In the genomic region with DNA sequence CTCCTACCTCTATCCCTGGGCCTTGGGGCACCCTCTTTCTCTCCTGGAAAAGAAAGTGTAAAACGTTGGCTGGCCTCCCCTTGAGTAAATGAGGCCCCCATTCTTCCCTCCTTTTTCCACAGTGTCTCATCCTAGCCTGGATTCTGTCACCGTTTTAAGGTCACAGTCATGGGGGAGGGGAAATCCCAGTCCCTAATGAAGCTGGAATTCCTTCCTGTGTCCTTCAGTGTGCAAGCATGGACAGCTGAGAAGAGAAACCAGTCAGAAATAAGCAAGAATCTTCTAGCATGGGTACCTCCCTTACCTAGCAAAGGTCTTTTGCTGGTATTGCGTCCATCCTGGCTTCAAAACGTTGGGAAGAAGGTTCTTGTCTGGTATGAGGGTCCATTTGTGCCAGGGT, we compare ENCODE assay signal across 26 mouse cellular contexts. TPM values are rescaled to one million over a fixed set of nuclear protein-coding genes. Genes with fewer than 3 reads are reported as not detected.
DNase-seq lines count a peak whose midpoint lies in the region; ATAC-seq and TF ChIP-seq lines count a peak whose summit lies in the region.
"Had no signal": no experiment of that assay in that cellular context is flagged by ENCODE, and none has a peak within 500 bp of the region (broad histone marks: within the 10 kb centered on the region; RNA-seq: fewer than 3 reads in every experiment).

No protein-coding gene starts in this region.

- no peak for TF ChIP-seq POLR2A in kidney, adult 2 months (IDR thresholded peaks at IDR 0.05; ENCODE audit: low read depth, low read length)

- H3K4me3 ChIP-seq in erythroblast, embryonic 14.5 days (replicated peaks) = peak overlapping the region; percentile 7
- H3K4me3 ChIP-seq in kidney, adult 2 months (ENCODE audit: insufficient read depth, low read depth, low read length) = peak overlapping the region; percentile 53
- peak overlapping the region; percentile 84 for H3K4me3 ChIP-seq in brown adipose tissue, adult 24 weeks (ENCODE audit: insufficient read depth, low read depth, low read length)
- peak overlapping the region; percentile 38 to 52 for H3K4me3 ChIP-seq in liver, embryonic 14.5 days (ENCODE audit: insufficient read depth in 1 of 2, low read depth in 2 of 2, low read length in 2 of 2)
- no peak overlapping the region for H3K4me3 ChIP-seq in midbrain, embryonic 10.5 days
- H3K4me3 ChIP-seq: embryonic facial prominence, embryonic 13.5 days; forebrain, embryonic 10.5 days; hindbrain, embryonic 13.5 days had no signal

- TF ChIP-seq CTCF in kidney, adult 2 months (conservative IDR thresholded peaks at IDR 0.05; ENCODE audit: insufficient read depth, insufficient read length, low read depth, low read length) = no peak
- no peak for TF ChIP-seq CTCF in liver, embryonic 14.5 days (IDR thresholded peaks at IDR 0.05; ENCODE audit: low read depth)

- H3K27me3 ChIP-seq in erythroblast, embryonic 14.5 days (ENCODE audit: control insufficient read depth) = no peaks in the 10 kb centered on the region
- H3K27me3 ChIP-seq in kidney, adult 2 months (replicated peaks; ENCODE audit: control insufficient read depth, insufficient read depth, low read length) = no peaks in the 10 kb centered on the region
- H3K27me3 ChIP-seq in liver, embryonic 14.5 days (ENCODE audit: control insufficient read depth, insufficient read depth, low read length) = no peaks in the 10 kb centered on the region
- no peaks in the 10 kb centered on the region for H3K27me3 ChIP-seq in midbrain, embryonic 10.5 days (ENCODE audit: low read depth, poor library complexity, severe bottlenecking)
- H3K27me3 ChIP-seq: embryonic facial prominence, embryonic 13.5 days; hindbrain, embryonic 13.5 days had no signal

- H3K4me1 ChIP-seq in erythroblast, embryonic 14.5 days (ENCODE audit: control insufficient read depth) = no peaks in the 10 kb centered on the region; the same call in none of the 2 replicates
- H3K4me1 ChIP-seq in kidney, adult 2 months (ENCODE audit: control insufficient read depth, insufficient read depth, low read length) = peaks cover 4% of the 10 kb centered on the region
- H3K4me1 ChIP-seq in brown adipose tissue, adult 24 weeks (ENCODE audit: control insufficient read depth, insufficient read depth, insufficient read length, low read length) = peaks cover 12% of the 10 kb centered on the region
- peaks cover 0 to 7% of the 10 kb centered on the region in 2 experiments; a peak in 2 of 4 replicates for H3K4me1 ChIP-seq in liver, embryonic 14.5 days (replicated peaks; ENCODE audit: control insufficient read depth in 2 of 2, insufficient read depth in 2 of 2, low read length in 1 of 2)
- H3K4me1 ChIP-seq in midbrain, embryonic 10.5 days = peaks cover 5% of the 10 kb centered on the region
- H3K4me1 ChIP-seq: embryonic facial prominence, embryonic 13.5 days; forebrain, embryonic 10.5 days; hindbrain, embryonic 13.5 days had no signal

- DNase-seq in kidney, adult 2 months = no peak
- no peak for DNase-seq in kidney, postnatal 4 days
- no peak for DNase-seq in liver, embryonic 14.5 days (ENCODE audit: low read depth in 3 of 3, low spot score in 3 of 3)
- no peak for DNase-seq in midbrain, embryonic 10.5 days (ENCODE audit: low spot score)
- no peak for DNase-seq in frontal cortex, adult 2 months (ENCODE audit: extremely low spot score in 1 of 2, low spot score in 1 of 2)
- DNase-seq: adrenal gland, postnatal 10 days; B cell, adult 2 months; cerebellum, adult 11-12 months; cerebellum, adult 9-10 months; cerebellum, postnatal 25 days; gastrocnemius, postnatal 10 days; heart, postnatal 14 days had no signal

- H3K9ac ChIP-seq in liver, embryonic 14.5 days (replicated peaks) = peak overlapping the region; percentile 20; the same call in 1 of the 2 replicates
- H3K9ac ChIP-seq: embryonic facial prominence, embryonic 13.5 days; hindbrain, embryonic 13.5 days had no signal

- H3K4me2 ChIP-seq in liver, embryonic 14.5 days (ENCODE audit: low read depth) = peak overlapping the region; percentile 48
- H3K4me2 ChIP-seq: embryonic facial prominence, embryonic 13.5 days; hindbrain, embryonic 13.5 days had no signal

- WGBS in kidney, adult 2 months = 56% methylated on average over 4 of the region's 4 CpGs
- 33% methylated on average over 4 of the region's 4 CpGs for WGBS in liver, embryonic 14.5 days (ENCODE audit: insufficient replicate concordance)
- 76% methylated on average over 4 of the region's 4 CpGs for WGBS in midbrain, embryonic 10.5 days

- H3K9me3 ChIP-seq in erythroblast, embryonic 14.5 days (ENCODE audit: control insufficient read depth, low read length) = no peaks in the 10 kb centered on the region; the same call in 1 of the 2 replicates
- no peaks in the 10 kb centered on the region for H3K9me3 ChIP-seq in liver, embryonic 14.5 days (ENCODE audit: control insufficient read depth, low read length)
- H3K9me3 ChIP-seq in midbrain, embryonic 10.5 days (replicated peaks) = no peaks in the 10 kb centered on the region
- H3K9me3 ChIP-seq: embryonic facial prominence, embryonic 13.5 days; forebrain, embryonic 10.5 days; hindbrain, embryonic 13.5 days had no signal

- H3K36me3 ChIP-seq in erythroblast, embryonic 14.5 days (ENCODE audit: control insufficient read depth) = peaks cover 2% of the 10 kb centered on the region; the same call in 1 of the 2 replicates
- H3K36me3 ChIP-seq in kidney, adult 2 months (ENCODE audit: control insufficient read depth, insufficient read depth, low read length) = no peaks in the 10 kb centered on the region
- H3K36me3 ChIP-seq in liver, embryonic 14.5 days (replicated peaks; ENCODE audit: control insufficient read depth, insufficient read depth, low read depth) = no peaks in the 10 kb centered on the region
- no peaks in the 10 kb centered on the region for H3K36me3 ChIP-seq in midbrain, embryonic 10.5 days
- H3K36me3 ChIP-seq: embryonic facial prominence, embryonic 13.5 days; forebrain, embryonic 10.5 days; G1E; hindbrain, embryonic 13.5 days had no signal

- TF ChIP-seq EP300 in liver, embryonic 14.5 days (IDR thresholded peaks at IDR 0.05; ENCODE audit: low read depth) = no peak

- peak overlapping the region; percentile 74 for H3K27ac ChIP-seq in kidney, adult 2 months (ENCODE audit: insufficient read depth, low read depth, low read length)
- peak overlapping the region; percentile 97 for H3K27ac ChIP-seq in brown adipose tissue, adult 24 weeks (replicated peaks; ENCODE audit: low read depth, low read length)
- no peak overlapping the region for H3K27ac ChIP-seq in liver, embryonic 14.5 days
- H3K27ac ChIP-seq in midbrain, embryonic 10.5 days (replicated peaks) = no peak overlapping the region
- H3K27ac ChIP-seq: embryonic facial prominence, embryonic 13.5 days; forebrain, embryonic 10.5 days; hindbrain, embryonic 13.5 days; hindbrain, postnatal 0 days had no signal

- no peak for ATAC-seq in erythroblast, adult 5-6 weeks (replicated peaks; ENCODE audit: low FRiP score, poor library complexity, severe bottlenecking)
- ATAC-seq in liver, embryonic 14.5 days (ENCODE audit: insufficient read depth) = no peak
- ATAC-seq: CD4-positive, CD25-positive, alpha-beta regulatory T cell, adult 4 months; forebrain, embryonic 14.5 days; hindbrain, postnatal 0 days had no signal

RNA-seq across cellular contexts. Expression of gene Rtp3, which starts 1.2 kb away (rescaled TPM):
- polyA plus RNA-seq in erythroblast, embryonic 14.5 days (2012) = 0.02 TPM in 1 of 2 replicates, not detected in the other
- not detected in 2 replicates for total RNA-seq in erythroblast, adult 5-6 weeks (2015; ENCODE audit: low replicate concordance)
- total RNA-seq in erythroblast, adult 5-6 weeks (2017; ENCODE audit: low replicate concordance) = not detected in 2 replicates
- polyA plus RNA-seq in kidney, adult 2 months (2012; rRNA removed) = 9.8 and 11.4 TPM in 2 replicates
- 2.2 and 3.3 TPM in 2 replicates for polyA plus RNA-seq in brown adipose tissue, adult 24 weeks (2012; ENCODE audit: insufficient read depth, insufficient read length, missing spikeins)
- 26.0 and 34.3 TPM in 2 replicates for polyA plus RNA-seq in liver, embryonic 14.5 days (2012; rRNA removed)
- polyA plus RNA-seq in liver, embryonic 14.5 days (2014; fragmentation: Nextera tagmentation; extraction: Ambion mirVana) = 15.6 and 21.7 TPM in 2 replicates
- 0.09 TPM in 1 of 2 replicates, not detected in the other for polyA plus RNA-seq in midbrain, embryonic 10.5 days (2016; fragmentation: Nextera tagmentation; extraction: Ambion mirVana)
- 0.50 and 0.71 TPM in 2 replicates for polyA plus RNA-seq in frontal cortex, adult 2 months (2012; rRNA removed)
- total RNA-seq: hematopoietic stem cell, adult 5-6 weeks had no signal
- polyA plus RNA-seq: CD4-positive, CD25-positive, alpha-beta regulatory T cell, adult 4 months; forebrain, embryonic 10.5 days; forebrain, embryonic 14.5 days; G1E; heart, embryonic 14.5 days; hindbrain, embryonic 13.5 days; hindbrain, postnatal 0 days had no signal

RNA-seq across cellular contexts. Expression of gene Ltf, which starts 29.9 kb away (rescaled TPM):
- not detected in 2 replicates for polyA plus RNA-seq in erythroblast, embryonic 14.5 days (2012)
- total RNA-seq in erythroblast, adult 5-6 weeks (2015; ENCODE audit: low replicate concordance) = 948 and 1,023 TPM in 2 replicates
- 738 and 893 TPM in 2 replicates for total RNA-seq in erythroblast, adult 5-6 weeks (2017; ENCODE audit: low replicate concordance)
- 0.39 and 0.63 TPM in 2 replicates for polyA plus RNA-seq in kidney, adult 2 months (2012; rRNA removed)
- polyA plus RNA-seq in brown adipose tissue, adult 24 weeks (2012; ENCODE audit: insufficient read depth, insufficient read length, missing spikeins) = not detected in 2 replicates
- 4.9 and 7.4 TPM in 2 replicates for polyA plus RNA-seq in liver, embryonic 14.5 days (2012; rRNA removed)
- polyA plus RNA-seq in liver, embryonic 14.5 days (2014; fragmentation: Nextera tagmentation; extraction: Ambion mirVana) = 24.5 and 29.8 TPM in 2 replicates
- polyA plus RNA-seq in midbrain, embryonic 10.5 days (2016; fragmentation: Nextera tagmentation; extraction: Ambion mirVana) = 0.29 TPM in 1 of 2 replicates, not detected in the other
- 0.06 and 0.71 TPM in 2 replicates for polyA plus RNA-seq in frontal cortex, adult 2 months (2012; rRNA removed)
- polyA plus RNA-seq: cortical plate, adult 2 months; forebrain, embryonic 10.5 days; G1E had no signal

RNA-seq across cellular contexts. Expression of gene Lrrc2, which starts 37.8 kb away (rescaled TPM):
- polyA plus RNA-seq in erythroblast, embryonic 14.5 days (2012) = not detected in 2 replicates
- total RNA-seq in erythroblast, adult 5-6 weeks (2015; ENCODE audit: low replicate concordance) = not detected in 2 replicates
- 0.42 TPM in 1 of 2 replicates, not detected in the other for total RNA-seq in erythroblast, adult 5-6 weeks (2017; ENCODE audit: low replicate concordance)
- 0.05 and 0.56 TPM in 2 replicates for polyA plus RNA-seq in kidney, adult 2 months (2012; rRNA removed)
- polyA plus RNA-seq in brown adipose tissue, adult 24 weeks (2012; ENCODE audit: insufficient read depth, insufficient read length, missing spikeins) = 0.88 TPM in 1 of 2 replicates, not detected in the other
- polyA plus RNA-seq in liver, embryonic 14.5 days (2012; rRNA removed) = 0.02 and 0.09 TPM in 2 replicates
- polyA plus RNA-seq in liver, embryonic 14.5 days (2014; fragmentation: Nextera tagmentation; extraction: Ambion mirVana) = 0.10 and 0.29 TPM in 2 replicates
- 0.09 and 0.35 TPM in 2 replicates for polyA plus RNA-seq in midbrain, embryonic 10.5 days (2016; fragmentation: Nextera tagmentation; extraction: Ambion mirVana)
- 0.97 and 1.0 TPM in 2 replicates for polyA plus RNA-seq in frontal cortex, adult 2 months (2012; rRNA removed)
- polyA plus RNA-seq: G1E had no signal

RNA-seq across cellular contexts. Expression of gene Tdgf1, which starts 43.2 kb away (rescaled TPM):
- not detected in 2 replicates for polyA plus RNA-seq in erythroblast, embryonic 14.5 days (2012)
- not detected in 2 replicates for total RNA-seq in erythroblast, adult 5-6 weeks (2015; ENCODE audit: low replicate concordance)
- not detected in 2 replicates for total RNA-seq in erythroblast, adult 5-6 weeks (2017; ENCODE audit: low replicate concordance)
- not detected in 2 replicates for polyA plus RNA-seq in kidney, adult 2 months (2012; rRNA removed)
- polyA plus RNA-seq in brown adipose tissue, adult 24 weeks (2012; ENCODE audit: insufficient read depth, insufficient read length, missing spikeins) = not detected in 2 replicates
- polyA plus RNA-seq in liver, embryonic 14.5 days (2012; rRNA removed) = not detected in 2 replicates
- not detected in 2 replicates for polyA plus RNA-seq in liver, embryonic 14.5 days (2014; fragmentation: Nextera tagmentation; extraction: Ambion mirVana)
- 0.11 TPM in 1 of 2 replicates, not detected in the other for polyA plus RNA-seq in midbrain, embryonic 10.5 days (2016; fragmentation: Nextera tagmentation; extraction: Ambion mirVana)
- polyA plus RNA-seq in frontal cortex, adult 2 months (2012; rRNA removed) = 0.94 and 1.3 TPM in 2 replicates
- total RNA-seq: adrenal gland, postnatal 10 days; gastrocnemius, postnatal 10 days; hematopoietic stem cell, adult 5-6 weeks; hindbrain, postnatal 0 days had no signal
- polyA plus RNA-seq: brain, embryonic 14.5 days; forebrain, embryonic 14.5 days; G1E; heart, embryonic 14.5 days had no signal

Comparison
In these comparisons a context has a peak if more than half of its experiments do, and no peak if none do; other contexts are left out.
1. H3K27ac ChIP-seq: peak in kidney, adult 2 months (single experiment) and brown adipose tissue, adult 24 weeks (single experiment); none in liver, embryonic 14.5 days (single experiment) and midbrain, embryonic 10.5 days (single experiment).